Mouse (Mus musculus): Measurements from ENCODE around the gene Kdm6b.

Kdm6b gene

DNA sequence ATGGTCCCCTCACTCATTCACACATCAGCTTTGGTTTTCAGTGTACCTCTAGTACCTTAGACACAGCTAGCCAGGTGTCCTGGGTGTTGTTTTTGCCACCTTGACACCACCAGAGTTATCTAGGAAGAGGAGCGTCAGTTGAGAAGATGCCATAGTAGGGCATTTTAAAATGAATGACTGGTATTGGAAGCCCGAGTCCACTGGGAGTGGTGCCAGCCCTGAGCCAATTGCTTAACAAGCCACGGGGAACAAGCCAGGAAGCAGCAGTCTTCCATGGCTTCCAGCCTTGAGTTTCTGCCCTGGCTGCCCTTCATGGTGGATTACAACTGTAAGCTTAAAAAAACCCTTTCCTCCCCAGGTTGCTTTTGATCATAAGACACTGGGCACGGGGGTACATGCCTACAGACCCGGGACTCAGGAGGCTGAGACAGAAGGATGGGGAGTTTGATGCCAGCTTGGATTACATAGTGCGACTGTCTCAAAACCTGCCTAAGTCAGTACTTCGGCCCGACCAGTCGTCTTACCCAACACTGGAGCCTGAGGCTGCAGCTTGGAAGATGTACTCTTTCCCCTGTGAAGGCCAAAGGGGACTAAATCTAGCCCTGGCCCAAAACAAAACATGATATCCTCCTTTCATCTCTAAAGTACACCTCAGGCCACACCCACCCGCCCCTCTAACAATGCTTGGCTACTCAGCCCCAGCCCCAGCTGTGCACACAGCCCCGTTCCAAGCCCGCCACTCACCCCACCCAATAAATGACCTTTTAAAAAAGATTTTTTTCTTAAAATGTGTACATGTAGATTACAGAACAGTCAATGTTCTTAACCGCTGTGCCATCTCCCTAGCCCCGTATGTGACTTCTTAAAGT is 23.7 kb downstream of the Kdm6b start:
- DNase-seq (ENCODE audit: low read depth, low spot score): no peak

DNA sequence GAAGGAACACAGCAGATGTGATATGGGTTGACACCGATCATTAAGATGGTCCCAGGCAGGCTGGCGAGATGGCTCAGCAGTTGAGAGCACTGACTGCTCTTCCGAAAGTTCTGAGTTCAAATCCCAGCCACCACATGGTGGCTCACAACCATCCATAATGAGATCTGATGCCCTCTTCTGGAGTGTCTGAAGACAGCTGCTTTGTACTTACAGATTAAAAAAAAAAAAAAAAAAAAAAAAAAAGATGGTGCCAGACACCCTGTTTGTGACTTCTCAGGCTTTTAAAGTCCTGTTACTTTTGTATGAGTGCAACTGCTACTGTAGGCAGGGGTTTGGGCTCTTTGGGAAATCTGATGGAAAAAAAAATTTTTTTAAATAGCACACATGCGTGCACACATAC is 24.8 kb downstream of the Kdm6b start:
- no peak for DNase-seq (ENCODE audit: low read depth, low spot score)

DNA sequence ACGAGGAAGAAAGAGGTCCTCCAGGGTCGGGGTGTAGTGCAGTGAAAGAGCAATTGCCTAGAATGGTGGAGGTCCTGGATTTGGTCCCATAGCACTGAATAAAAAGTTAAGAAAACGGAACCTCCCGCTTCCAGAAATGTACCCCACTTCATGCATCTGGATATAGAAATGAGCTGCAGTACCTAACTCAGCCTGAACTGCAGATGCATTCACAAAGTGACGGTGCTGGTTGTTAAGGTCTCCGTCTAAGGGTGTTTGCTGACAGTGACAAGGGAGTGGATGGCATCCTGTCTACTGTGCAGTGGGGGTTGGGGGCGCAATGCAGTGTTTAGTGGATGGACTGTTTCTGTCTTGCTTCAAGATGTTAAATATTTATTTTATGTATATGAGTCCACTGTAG is 26.7 kb downstream of the Kdm6b start:
- DNase-seq (ENCODE audit: low read depth, low spot score): no peak

DNA sequence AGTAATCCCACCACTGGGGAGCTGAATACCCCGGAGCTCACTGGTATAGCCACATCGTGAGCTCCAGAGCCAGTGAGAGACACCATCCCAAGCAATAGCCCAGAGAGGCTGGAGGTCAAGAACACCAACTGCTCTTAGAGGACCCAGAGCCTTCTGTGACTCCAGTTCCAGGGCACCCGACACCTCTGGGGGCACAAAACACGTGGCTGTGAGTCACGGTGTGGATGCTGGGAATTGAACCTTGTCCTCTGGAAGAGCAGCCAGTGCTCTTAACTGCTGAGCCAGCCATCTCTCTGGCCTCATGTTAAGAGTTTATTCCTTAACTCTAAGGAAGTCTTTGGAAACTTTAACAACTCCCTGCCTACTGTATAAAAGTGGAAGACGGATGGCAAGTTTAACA is 28.5 kb downstream of the Kdm6b start:
- DNase-seq (ENCODE audit: low read depth, low spot score): no peak

DNA sequence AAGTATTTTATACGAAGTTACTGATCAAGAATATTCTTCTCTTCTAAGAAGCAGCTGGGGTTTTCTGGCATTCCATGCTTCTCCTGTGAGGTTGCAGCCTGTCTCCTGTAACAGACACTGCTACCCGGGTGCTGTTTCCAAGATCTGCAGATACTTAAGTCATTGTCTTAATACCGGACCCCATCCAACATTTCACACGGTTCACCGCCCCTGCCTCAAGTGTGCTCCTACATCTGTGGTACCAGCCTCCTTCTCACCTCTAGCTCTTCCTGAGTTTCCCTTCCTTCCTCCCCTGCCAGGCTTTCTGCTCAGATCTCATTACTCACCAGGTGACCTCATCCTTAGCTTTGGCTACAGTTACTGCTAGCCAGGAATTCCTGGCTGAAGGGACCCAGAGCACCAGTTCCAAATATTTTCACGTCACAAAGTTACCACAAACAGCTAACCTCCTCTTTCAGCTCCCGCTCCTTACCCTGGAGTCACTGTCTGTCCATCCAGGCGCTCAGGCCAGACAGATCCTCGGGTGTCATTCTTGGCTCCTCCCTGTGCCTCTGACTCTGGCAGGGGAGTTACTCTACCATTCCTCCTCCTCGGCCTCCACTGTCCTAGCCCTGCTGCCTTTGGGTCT is 30.9 kb downstream of the Kdm6b start:
- DNase-seq (ENCODE audit: low read depth, low spot score): peak; percentile 72

DNA sequence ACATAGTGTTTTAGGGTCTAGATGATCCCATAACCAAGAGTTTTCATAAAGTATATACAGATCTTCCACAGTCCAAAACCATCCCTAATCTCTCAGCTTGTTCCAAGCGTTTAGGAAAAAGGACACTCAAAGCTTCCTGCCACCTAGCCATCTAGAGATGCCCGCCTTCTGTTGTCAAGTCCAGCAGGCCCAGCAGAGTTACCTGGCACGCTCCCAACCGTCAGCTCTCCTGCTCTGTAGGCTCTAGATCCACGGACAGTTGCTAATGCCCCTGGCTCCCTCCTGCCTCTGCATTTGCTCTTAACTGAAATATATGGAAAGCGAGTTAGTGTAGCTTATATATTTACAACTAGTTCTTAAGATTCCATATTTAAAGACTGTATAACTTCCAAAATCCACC is 32.1 kb downstream of the Kdm6b start:
- DNase-seq (ENCODE audit: low read depth, low spot score): peak; percentile 81

DNA sequence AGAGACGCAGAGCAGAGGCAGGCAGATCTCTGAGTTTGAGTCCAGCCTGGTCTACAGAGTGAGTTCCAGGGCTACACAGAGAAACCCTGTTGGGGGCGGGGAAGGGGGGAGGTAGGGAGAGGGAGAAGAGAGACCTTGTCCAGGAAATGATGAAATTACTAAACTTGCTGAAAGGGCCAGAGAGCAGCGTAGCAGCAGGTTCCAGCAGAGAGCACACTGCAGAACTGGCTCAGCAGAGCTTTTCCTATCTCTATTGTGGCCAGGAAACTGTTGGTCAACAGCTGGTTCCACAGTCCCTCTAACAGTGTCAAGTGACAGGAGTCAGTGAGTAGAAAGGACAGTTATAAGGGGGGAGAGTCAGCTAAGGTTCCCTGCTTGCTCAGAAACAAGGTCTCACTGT is 33.9 kb downstream of the Kdm6b start:
- DNase-seq (ENCODE audit: low read depth, low spot score): no peak

DNA sequence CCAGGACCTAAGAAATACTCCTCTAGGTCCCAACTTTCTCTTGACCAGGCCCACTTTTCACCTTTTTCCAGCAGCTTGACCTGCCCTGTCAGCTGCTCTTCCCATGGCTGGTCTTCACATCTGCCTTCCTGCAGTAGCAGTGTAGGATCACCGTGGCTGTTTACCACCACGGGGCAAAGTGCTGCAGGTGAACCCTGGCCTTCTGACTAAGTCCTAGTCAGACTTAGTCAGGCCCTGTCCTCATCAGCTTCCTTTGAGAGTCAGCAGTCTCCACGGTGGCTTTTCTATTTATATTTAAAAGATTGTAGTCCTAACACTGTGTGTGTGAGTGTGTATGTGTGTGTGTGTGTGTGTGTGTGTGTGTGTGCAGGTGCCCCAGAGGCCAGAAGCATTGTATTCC is 35.7 kb downstream of the Kdm6b start:
- DNase-seq (ENCODE audit: low read depth, low spot score): no peak

DNA sequence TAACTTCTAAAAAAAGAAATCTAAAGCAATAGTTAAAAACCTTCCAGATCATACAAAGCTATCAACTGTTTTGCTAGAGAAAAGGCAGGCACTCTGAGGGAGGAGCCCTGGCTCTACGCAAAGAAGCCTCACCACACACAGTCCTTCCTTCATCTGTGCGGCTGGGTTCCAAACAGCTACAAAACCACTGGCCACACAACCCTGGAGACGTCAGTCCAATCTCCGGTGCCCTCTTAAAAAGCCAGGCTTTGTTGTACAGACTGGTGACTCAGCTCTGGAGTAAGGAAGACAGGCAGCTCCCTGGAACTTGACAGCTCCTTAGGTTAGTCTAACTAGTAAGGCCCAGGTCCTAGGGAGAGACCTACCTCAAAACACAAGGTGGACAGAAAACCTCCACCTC is 37.8 kb downstream of the Kdm6b start:
- no peak for DNase-seq (ENCODE audit: low read depth, low spot score)

DNA sequence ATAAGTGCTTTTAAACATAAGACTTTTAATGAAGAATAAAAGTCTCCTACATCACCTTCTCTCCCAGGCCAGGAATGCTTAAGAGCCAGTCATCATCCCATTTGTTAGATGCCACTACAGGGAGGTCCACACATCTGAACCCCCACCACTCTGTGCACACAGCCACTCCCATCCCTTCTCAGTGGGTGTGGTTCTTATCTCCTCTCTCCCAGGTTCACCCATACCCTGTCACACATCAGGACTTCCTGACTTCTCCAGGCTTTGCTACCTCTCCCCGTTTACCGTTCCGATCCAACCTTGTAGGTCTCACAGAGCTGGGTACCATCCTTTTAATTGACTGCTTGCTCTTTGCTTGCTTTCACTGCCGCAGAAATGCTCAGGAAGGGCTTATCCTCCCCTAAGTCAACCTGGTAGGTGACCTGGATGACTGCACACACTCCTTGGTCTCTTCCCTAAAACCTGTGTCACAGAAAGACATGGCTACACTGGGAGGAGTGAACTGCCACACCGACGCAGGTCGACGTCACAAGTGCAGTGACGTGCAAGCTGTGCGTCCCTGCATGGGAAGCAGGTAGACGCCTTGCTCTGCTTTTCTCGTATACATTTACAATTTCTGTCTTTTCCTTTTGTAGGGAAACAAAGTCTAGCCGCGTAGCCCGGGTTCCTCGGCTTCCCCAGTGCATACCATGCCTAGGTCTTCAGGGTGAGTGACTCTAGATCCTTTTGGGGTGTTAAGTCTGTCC is 40.1 kb downstream of the Kdm6b start:
- DNase-seq (ENCODE audit: low read depth, low spot score): no peak

DNA sequence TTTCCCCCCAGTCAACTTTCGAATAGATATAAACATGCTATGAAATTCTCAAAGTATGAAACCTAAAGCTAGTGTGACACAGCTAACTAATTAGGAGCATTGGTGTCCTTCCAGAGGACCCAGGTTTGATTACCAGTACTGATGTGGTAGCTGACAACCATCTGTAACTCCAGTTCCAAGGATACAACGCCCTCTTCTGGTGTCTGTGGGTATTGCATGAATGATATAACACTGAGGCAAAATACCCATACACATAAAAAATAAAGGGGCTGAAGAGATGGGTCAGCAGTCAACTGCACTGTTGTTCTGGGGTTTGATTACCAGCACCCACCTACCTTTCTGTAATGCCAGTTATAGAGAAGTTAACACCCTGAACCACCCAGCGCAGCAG is 40.7 kb downstream of the Kdm6b start:
- peak; percentile 12 for DNase-seq (ENCODE audit: low read depth, low spot score)

DNA sequence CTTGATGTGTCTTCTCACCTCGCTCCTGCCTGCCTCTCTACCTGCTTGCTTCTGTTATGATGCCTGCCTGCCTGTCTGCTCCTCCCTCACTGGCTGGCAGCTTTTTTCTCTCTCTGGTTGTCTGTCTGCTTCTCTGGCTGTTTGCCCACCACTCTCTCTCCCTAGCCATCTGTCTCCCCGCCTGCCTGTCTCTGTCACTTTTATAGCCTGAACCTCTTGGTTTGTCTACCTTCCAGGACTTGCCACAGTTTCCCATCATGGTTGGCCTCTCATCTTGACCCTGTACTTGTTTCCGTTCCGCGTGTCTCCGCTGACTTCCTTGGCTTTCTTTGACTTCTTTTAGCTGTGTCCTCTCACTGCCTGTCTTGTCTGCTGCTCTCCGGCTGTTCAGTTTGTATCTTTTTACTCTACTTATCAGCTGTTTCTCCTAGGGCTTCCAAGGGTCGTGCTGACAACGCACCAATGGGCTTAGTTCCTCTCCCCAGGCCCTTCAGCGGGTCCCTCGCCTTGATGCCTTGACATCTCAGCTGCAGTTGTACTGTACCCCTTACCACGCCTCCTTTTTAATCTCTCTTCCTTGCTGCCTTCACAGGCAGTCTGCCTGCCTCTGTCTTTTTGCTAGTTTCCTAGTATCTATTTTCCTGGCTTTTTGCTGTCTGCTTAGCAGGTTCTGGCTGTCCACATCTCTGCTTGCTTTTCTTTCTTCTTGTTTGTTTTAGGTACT is 41.3 kb downstream of the Kdm6b start:
- DNase-seq (ENCODE audit: low read depth, low spot score): peak; percentile 97

DNA sequence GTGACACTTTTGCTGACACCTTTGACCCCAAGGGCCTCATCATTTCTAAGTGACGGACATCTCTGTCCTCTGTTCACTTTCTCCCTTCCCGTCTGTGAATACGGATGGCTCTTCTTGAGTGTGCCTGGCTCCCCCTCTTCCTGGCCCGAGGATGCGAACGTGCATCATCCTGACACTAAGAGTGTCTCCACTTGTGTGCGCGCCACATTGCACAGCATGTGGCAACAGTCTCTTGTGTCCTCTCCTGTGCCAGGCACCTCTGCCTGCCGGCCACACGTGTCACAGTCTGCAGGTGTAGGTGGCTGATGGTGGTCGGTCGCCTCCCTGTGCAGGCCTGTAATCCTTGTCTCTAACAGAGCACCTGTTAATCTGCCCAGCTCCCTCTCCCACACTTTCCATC is 41.9 kb downstream of the Kdm6b start:
- DNase-seq (ENCODE audit: low read depth, low spot score): no peak

DNA sequence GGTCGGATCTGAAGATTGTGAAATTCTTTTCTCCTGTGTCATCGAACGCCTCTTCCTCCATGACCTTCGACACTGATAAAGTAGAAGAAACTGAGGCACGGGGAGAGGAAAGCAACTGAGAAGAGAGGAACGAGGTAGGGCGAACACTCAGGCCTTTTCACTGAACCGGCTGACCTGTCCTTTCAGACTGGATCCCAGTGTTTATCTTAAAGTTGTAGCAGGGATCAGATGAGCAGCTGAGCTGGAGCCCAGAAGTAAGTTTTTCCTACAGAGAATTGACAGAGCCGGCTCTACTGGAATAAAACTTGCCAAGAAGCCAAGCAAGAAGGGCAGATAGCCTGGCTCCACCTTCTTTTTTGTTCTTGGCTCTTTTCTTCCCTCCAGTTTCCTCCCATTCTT is 42.7 kb downstream of the Kdm6b start:
- DNase-seq (ENCODE audit: low read depth, low spot score): no peak

DNA sequence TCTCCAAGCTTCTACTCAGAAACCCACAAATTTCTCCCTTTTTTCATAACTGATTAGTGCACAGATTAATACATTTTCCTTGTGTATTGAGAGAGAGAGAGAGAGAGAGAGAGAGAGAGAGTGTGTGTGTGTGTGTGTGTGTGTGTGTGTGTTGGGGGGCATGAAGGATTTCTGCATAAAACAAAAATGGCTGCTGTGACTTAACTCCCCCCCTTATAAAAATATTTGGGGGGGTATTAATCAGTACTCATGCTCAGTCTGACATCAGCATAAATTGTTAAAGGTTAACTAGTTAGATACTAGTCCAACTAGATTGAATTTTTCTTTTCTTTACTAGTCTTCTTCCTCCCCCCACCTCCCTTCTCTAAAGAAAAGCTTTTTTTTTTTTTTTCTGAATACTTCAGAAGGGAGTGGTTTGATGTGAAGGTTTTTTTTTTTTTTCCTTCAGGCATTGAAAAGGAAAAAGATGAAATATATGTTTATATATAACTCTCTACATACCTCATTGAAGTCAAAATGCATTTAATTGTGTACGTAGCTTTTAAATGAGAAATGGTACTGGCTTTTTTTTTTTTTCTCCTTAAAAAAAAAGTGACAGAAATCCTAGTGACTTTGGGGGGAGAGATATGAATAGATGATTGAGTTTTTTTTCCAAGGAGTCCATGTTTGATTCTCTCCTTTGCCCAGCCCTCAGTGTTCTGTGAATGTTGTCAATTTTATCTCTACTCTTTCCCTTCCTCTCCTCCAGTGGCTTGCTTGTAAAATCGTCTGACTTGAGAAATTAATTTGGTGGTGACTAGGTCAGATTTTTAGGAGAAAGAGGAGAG is 43.3 kb downstream of the Kdm6b start:
- no peak for DNase-seq (ENCODE audit: low read depth, low spot score)

DNA sequence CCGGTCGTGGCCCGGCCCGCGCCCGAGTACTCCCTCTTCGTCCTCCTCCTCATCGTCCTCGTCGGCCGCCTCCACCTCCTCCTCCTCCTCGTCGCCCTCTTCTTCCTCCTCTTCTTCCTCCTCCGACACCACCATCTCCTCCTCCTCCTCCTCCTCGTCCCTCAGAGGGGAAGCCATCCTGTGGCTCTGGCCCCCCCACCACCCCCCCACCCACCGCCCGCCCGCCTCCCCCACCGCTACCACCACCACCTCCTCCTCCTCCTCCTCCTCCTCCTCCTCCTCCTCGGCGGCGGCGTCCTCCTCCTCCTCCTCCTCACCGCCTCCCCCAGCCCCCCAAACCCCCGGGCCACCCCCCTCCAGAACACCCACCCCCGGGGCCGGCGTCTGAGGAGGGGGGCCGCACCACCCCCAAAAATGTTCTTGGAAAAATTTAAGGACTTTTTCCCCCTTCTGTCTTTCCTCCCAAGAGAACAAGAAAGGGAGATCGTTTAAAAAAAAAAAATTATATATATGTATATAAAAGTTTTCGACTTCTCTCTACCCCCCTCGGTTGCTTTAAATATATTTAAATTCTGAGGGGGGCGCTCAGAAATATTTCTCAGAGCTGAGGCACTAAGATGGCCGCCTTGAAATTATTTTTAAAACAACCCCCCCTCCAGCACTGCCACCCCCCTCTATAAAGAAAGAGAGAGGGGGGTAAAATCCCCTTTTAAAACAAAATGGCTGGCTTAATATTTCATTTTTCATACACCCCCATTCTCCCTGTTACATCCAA is 44.1 kb downstream of the Kdm6b start, which contains the start of gene Chd3:
Gene Chd3 (minus strand): TSS at position 192 of the 775 bp plus-strand sequence.
- DNase-seq (ENCODE audit: low read depth, low spot score): peak; percentile 27

DNA sequence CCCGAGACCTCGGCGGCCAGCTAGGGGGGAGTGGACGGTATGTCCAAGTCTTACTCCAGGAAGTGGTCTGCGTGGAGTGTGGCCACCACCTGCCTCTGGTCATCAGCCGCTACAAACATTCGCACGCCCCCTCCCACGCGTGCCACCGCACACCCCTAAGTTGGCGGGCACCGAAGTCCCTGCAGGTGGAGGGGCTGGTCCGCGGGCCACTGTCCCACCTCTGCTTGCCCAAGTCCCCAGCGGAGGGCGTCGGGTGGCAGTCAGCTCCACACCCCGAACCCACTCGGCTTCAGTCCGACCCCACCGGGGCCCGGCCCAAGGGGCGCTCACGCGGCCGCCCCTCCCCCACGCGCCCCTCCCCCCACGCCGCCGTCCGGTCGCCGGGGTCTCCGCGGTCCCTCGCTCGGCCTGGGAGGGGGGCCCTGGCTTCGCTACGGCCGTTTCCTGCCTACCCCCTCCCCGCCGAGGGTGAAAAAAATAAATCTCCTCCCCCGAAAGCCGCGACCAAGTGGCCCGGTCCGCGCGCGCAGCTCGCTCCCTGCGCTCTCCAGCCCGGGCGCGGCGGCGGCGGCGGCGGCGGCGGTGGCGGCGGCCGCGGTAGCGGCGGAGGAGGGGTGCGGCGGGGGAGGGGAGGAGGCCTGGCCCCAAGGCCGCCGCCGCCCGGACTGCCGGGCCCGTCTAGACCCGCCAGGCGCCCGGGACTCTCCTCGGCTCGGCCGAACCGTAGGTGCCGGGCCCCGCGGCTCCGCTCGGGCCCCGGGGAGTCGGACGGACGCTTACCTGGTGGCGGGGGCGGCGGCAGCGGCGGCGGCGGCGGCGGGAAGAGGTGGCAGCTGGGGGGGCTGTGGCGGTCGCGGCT is 44.9 kb downstream of the Kdm6b start:
- DNase-seq (ENCODE audit: low read depth, low spot score): peak; percentile 36

DNA sequence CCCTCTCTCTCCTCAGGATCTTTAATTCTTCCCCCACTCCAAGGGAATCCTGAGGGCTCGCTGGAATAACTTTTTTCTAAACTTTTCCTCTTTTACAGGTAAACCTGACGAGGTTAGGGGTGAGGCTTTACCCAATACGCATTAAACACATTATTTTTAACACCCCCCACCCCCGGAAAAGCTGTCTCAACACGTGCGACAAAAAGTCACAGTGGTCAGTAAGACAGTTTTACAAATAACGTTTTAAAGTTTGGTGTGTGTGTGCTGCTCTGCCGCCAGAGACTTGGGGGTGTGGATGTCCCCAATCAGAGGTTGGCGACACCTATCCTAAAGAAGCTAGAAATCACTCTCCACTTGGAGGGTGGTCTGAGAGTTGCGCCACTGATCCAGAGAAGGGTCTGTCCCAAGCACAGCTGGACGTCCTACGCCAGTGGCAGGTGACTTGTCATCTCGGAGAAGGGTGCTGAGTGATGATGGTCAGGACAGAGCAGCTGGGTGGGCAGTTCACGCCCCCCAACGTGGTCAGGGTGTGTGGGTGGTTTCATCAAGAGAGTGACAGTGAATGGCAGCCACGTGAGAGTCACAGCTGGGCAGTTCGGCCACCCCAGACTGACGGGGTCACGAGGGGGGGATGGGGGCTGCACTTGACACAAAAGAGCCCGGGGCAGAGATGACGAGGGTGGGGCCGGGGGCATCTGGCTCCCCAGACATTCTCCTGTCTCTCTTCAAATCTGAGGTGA is 45.7 kb downstream of the Kdm6b start:
- DNase-seq (ENCODE audit: low read depth, low spot score): peak; percentile 24
